Mouse (Mus musculus): ENCODE results near the gene Spint1. TPM values are rescaled to one million over a fixed set of nuclear protein-coding genes. Genes with fewer than 3 reads are reported as not detected.

The Spint1 gene
- polyA plus RNA-seq, 2 experiments, result 11.6 to 19.5 TPM

DNA sequence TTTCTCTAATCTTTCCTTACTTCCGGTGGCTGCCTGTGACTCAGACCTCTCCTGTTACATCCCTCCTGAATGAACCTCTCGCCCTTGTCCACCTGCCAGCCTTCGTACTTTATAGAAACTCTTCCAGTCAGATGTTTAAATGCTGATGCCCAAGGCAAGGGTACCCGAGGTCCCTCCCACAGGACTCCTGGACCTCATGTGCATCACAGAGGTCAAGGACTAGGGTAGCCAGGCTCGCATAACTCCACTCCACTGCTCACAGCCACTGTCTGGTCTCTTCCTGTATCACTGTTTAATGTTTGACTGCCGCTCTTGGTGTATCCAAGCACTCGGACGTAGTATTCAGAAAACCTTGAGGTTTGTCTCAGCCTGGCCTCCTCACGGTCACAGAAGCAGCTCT lies 5.4 kb downstream of the Spint1 start:
- no peak overlapping the region for H3K9ac ChIP-seq (ENCODE audit: low read depth, low read length, severe bottlenecking)
- no peak overlapping the region for H3K4me2 ChIP-seq (replicated peaks; ENCODE audit: low read depth, low read length, severe bottlenecking)
- DNase-seq (ENCODE audit: low spot score), result no peak
- no peak for ATAC-seq (ENCODE audit: low FRiP score, low read depth)
- WGBS, result 77% methylated on average over 9 of the region's 9 CpGs
- no peaks in the 10 kb centered on the region for H3K4me1 ChIP-seq (ENCODE audit: control insufficient read depth, insufficient read depth, low read length)
- H3K36me3 ChIP-seq (ENCODE audit: control insufficient read depth, insufficient read depth, low read length), result no peaks in the 10 kb centered on the region
- TF ChIP-seq POLR2A (IDR thresholded peaks at IDR 0.05; ENCODE audit: borderline replicate concordance, extremely low read depth, insufficient read depth, insufficient read length), result no peak
- no peak overlapping the region for H3K4me3 ChIP-seq (replicated peaks; ENCODE audit: low read length)
- H3K27me3 ChIP-seq (ENCODE audit: control insufficient read depth, insufficient read depth, low read length), result peaks cover 18% of the 10 kb centered on the region
- H3K9me3 ChIP-seq (ENCODE audit: control insufficient read depth, low read length), result no peaks in the 10 kb centered on the region
- H3K27ac ChIP-seq (replicated peaks; ENCODE audit: low read depth, low read length), result no peak overlapping the region

GRCm38 (mm10) chr2:119245246-119245645 lies 8.1 kb downstream of the Spint1 start:
- WGBS, result 87% methylated on average over 7 of the region's 7 CpGs
- no peak overlapping the region for H3K27ac ChIP-seq (replicated peaks; ENCODE audit: low read depth, low read length)
- H3K9me3 ChIP-seq (ENCODE audit: control insufficient read depth, low read length), result no peaks in the 10 kb centered on the region
- H3K4me2 ChIP-seq (replicated peaks; ENCODE audit: low read depth, low read length, severe bottlenecking), result no peak overlapping the region
- no peak for TF ChIP-seq POLR2A (IDR thresholded peaks at IDR 0.05; ENCODE audit: borderline replicate concordance, extremely low read depth, insufficient read depth, insufficient read length)
- H3K36me3 ChIP-seq (ENCODE audit: control insufficient read depth, insufficient read depth, low read length), result no peaks in the 10 kb centered on the region
- DNase-seq (ENCODE audit: low spot score), result no peak
- H3K9ac ChIP-seq (ENCODE audit: low read depth, low read length, severe bottlenecking), result no peak overlapping the region
- no peak overlapping the region for H3K4me3 ChIP-seq (replicated peaks; ENCODE audit: low read length)
- no peaks in the 10 kb centered on the region for H3K4me1 ChIP-seq (ENCODE audit: control insufficient read depth, insufficient read depth, low read length)
- ATAC-seq (ENCODE audit: low FRiP score, low read depth), result no peak
- no peaks in the 10 kb centered on the region; the same call in 1 of the 2 replicates for H3K27me3 ChIP-seq (ENCODE audit: control insufficient read depth, insufficient read depth, low read length)

- H3K4me2 ChIP-seq (replicated peaks; ENCODE audit: low read depth, low read length, severe bottlenecking), result no peak overlapping the region
- H3K27me3 ChIP-seq (ENCODE audit: control insufficient read depth, insufficient read depth, low read length), result no peaks in the 10 kb centered on the region
- no peaks in the 10 kb centered on the region for H3K4me1 ChIP-seq (ENCODE audit: control insufficient read depth, insufficient read depth, low read length)
- ATAC-seq (ENCODE audit: low FRiP score, low read depth), result no peak
- no peak overlapping the region for H3K27ac ChIP-seq (replicated peaks; ENCODE audit: low read depth, low read length)
- H3K36me3 ChIP-seq (ENCODE audit: control insufficient read depth, insufficient read depth, low read length), result no peaks in the 10 kb centered on the region
- no peak for DNase-seq (ENCODE audit: low spot score)
- no peak for TF ChIP-seq POLR2A (IDR thresholded peaks at IDR 0.05; ENCODE audit: borderline replicate concordance, extremely low read depth, insufficient read depth, insufficient read length)
- H3K4me3 ChIP-seq (replicated peaks; ENCODE audit: low read length), result no peak overlapping the region
- H3K9ac ChIP-seq (ENCODE audit: low read depth, low read length, severe bottlenecking), result no peak overlapping the region
- H3K9me3 ChIP-seq (ENCODE audit: control insufficient read depth, low read length), result no peaks in the 10 kb centered on the region
- WGBS, result 88% methylated on average over 9 of the region's 9 CpGs
Measured at GRCm38 (mm10) chr2:119247904-119248303, 10.7 kb downstream of the Spint1 start.

DNA sequence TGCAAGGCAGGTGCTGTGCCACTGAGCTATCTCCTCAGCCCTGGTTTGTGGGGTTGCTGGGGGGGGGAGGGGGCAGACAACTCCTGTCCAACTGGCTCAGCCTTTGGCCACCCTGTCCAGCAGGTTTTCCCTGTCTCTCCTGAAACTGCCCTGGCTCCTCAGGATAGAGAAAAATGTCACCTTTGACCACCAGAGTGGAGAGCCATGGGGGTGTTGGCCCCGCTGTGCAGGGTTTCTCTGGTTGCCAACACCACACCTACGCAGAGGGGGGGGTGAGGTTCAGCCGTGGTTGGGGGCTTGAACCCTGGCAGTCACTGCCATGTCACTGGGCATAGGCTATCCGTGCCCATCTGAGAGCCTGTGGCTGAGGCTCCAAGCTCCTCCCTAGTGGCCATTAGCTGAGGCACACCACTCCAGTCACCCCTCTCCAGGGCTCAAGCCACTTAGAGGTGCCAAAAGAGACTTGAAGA lies 12.5 kb downstream of the Spint1 start:
- WGBS, result 73% methylated on average over 4 of the region's 4 CpGs
- no peak for TF ChIP-seq POLR2A (IDR thresholded peaks at IDR 0.05; ENCODE audit: borderline replicate concordance, extremely low read depth, insufficient read depth, insufficient read length)
- no peak for ATAC-seq (ENCODE audit: low FRiP score, low read depth)

DNA sequence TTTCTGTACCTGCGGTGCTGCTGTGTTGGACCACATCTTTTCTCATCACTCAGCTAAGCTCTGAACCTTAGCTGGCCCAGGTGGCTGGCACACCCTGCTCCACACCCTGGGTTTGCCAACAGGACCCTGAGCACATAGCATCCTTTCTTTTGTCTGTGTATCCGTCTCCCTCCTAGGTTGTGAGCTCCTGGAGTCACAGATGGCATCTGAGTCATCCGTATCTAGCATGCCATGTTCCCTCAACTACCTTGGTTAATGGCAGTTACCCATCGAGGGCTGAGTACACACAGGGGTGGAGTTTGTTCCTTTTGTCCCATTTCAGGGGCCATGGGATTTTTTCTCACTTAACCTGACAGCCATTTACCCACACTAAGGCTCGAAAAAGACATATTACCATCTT lies 13.2 kb downstream of the Spint1 start:
- H3K9ac ChIP-seq (ENCODE audit: low read depth, low read length, severe bottlenecking), result no peak overlapping the region
- no peaks in the 10 kb centered on the region for H3K9me3 ChIP-seq (ENCODE audit: control insufficient read depth, low read length)
- H3K27me3 ChIP-seq (ENCODE audit: control insufficient read depth, insufficient read depth, low read length), result 0 out of 2 replicates have a peak, but pooled peaks cover 1% of the 10 kb centered on the region
- no peak for ATAC-seq (ENCODE audit: low FRiP score, low read depth)
- no peak for TF ChIP-seq POLR2A (IDR thresholded peaks at IDR 0.05; ENCODE audit: borderline replicate concordance, extremely low read depth, insufficient read depth, insufficient read length)
- WGBS, result 64% methylated on average over 5 of the region's 5 CpGs
- DNase-seq (ENCODE audit: low spot score), result no peak
- no peak overlapping the region for H3K27ac ChIP-seq (replicated peaks; ENCODE audit: low read depth, low read length)
- H3K36me3 ChIP-seq (ENCODE audit: control insufficient read depth, insufficient read depth, low read length), result no peaks in the 10 kb centered on the region
- no peaks in the 10 kb centered on the region for H3K4me1 ChIP-seq (ENCODE audit: control insufficient read depth, insufficient read depth, low read length)
- no peak overlapping the region for H3K4me2 ChIP-seq (replicated peaks; ENCODE audit: low read depth, low read length, severe bottlenecking)
- H3K4me3 ChIP-seq (replicated peaks; ENCODE audit: low read length), result no peak overlapping the region

More for the DNA sequence above, 12.5 kb downstream of the Spint1 start:
- no peak overlapping the region for H3K27ac ChIP-seq (replicated peaks; ENCODE audit: low read depth, low read length)
- H3K4me3 ChIP-seq (replicated peaks; ENCODE audit: low read length), result no peak overlapping the region
- H3K9ac ChIP-seq (ENCODE audit: low read depth, low read length, severe bottlenecking), result no peak overlapping the region
- H3K4me2 ChIP-seq (replicated peaks; ENCODE audit: low read depth, low read length, severe bottlenecking), result no peak overlapping the region
- DNase-seq (ENCODE audit: low spot score), result no peak
- no peaks in the 10 kb centered on the region for H3K4me1 ChIP-seq (ENCODE audit: control insufficient read depth, insufficient read depth, low read length)
- no peaks in the 10 kb centered on the region for H3K27me3 ChIP-seq (ENCODE audit: control insufficient read depth, insufficient read depth, low read length)
- H3K36me3 ChIP-seq (ENCODE audit: control insufficient read depth, insufficient read depth, low read length), result no peaks in the 10 kb centered on the region
- H3K9me3 ChIP-seq (ENCODE audit: control insufficient read depth, low read length), result no peaks in the 10 kb centered on the region
